Mouse (Mus musculus): ENCODE measurements around the gene Dusp5.

DNA sequence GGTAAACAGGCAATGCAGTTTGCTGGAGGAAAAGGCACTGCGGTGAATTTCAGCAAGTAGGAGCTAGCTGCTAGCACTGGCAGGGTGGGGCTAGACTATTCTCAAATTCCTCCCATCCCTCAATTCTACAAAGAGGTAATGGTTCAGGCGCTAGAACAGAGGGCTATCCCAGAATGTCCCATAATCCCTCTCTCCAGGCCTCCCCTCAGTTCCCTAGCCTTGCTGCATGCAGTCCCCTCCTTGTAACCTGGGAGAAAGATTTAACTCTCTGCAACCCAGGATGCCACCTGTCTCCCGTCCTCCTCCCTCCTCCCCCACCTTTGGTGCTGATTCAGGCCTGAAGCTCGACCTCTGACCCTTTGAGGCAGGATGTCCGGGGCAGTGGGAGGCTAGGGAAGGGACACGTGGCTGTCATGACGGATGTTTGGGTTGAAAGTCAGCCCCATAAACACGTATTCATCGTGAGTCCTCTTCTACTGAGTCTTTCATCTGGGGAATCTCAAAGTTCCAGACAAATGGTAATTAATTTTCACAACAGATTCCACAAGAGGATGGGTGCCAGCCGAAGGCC is 23.4 kb downstream of the Dusp5 start:
- TF ChIP-seq TAL1 (IDR thresholded peaks at IDR 0.05; ENCODE audit: low read length) (no peak), GATA1 (IDR thresholded peaks at IDR 0.05; ENCODE audit: low read length) (no peak)
